Mouse (Mus musculus) neural tube, embryonic 12.5 days (tissue): ENCODE measurements at regions not wholly inside any gene's neighbourhood (a gene's known extent, or its start where the extent isn't known, plus 50 kb on each side); places are given as distances from the start of the nearest gene placed in this dataset.

Experiments used
- ATAC-seq: fragments of 200-750 bp; cut with Nextera tagmentation; 2 replicates; pipeline ENCODE4 v1.8.0; 2017; ENCODE audit warnings: low read depth, mild to moderate bottlenecking, moderate TSS enrichment, moderate library complexity; ENCODE audit not compliant: low FRiP score
- H3K27ac ChIP-seq: fragments of 300-500 bp; sonication (generic); 2 replicates; pipeline ENCODE4 v1.5.1; 2016
- H3K27me3 ChIP-seq: fragments of 300-500 bp; sonication (generic); replicated peaks from 2 replicates; pipeline ENCODE4 v1.6.1; 2016; ENCODE audit warnings: mild to moderate bottlenecking
- H3K36me3 ChIP-seq: fragments of 300-500 bp; sonication (generic); 2 replicates; pipeline ENCODE4 v1.6.1; 2016; ENCODE audit warnings: mild to moderate bottlenecking
- H3K4me1 ChIP-seq: fragments of 300-500 bp; sonication (generic); 2 replicates; pipeline ENCODE4 v1.6.1; 2016
- H3K4me2 ChIP-seq: fragments of 300-500 bp; sonication (generic); replicated peaks from 2 replicates; pipeline ENCODE4 v1.6.1; 2016; ENCODE audit warnings: mild to moderate bottlenecking
- H3K4me3 ChIP-seq: fragments of 300-500 bp; sonication (generic); 2 replicates; pipeline ENCODE4 v1.5.1; 2016
- H3K9ac ChIP-seq: fragments of 300-500 bp; sonication (generic); 2 replicates; pipeline ENCODE4 v1.6.1; 2016; ENCODE audit warnings: mild to moderate bottlenecking
- H3K9me3 ChIP-seq: fragments of 300-500 bp; sonication (generic); 2 replicates; pipeline ENCODE4 v1.6.1; 2016; ENCODE audit warnings: mild to moderate bottlenecking
- WGBS: fragments of 180-500 bp; shearing (Covaris S2); methylation state at CpG from one replicate; pipeline ENCODE4 v1.1.7; 2016; 5-methylcytosine and 5-hydroxymethylcytosine counted together

- no peak overlapping the region for H3K4me2 ChIP-seq
- 93% methylated on average over 14 of the region's 14 CpGs for WGBS
- H3K9ac ChIP-seq, result no peak overlapping the region
- no peak overlapping the region for H3K27ac ChIP-seq
- ATAC-seq, result no peak
- H3K27me3 ChIP-seq, result no peaks in the 10 kb centered on the region
- H3K36me3 ChIP-seq, result no peaks in the 10 kb centered on the region
- no peaks in the 10 kb centered on the region for H3K9me3 ChIP-seq
- H3K4me1 ChIP-seq, result no peaks in the 10 kb centered on the region
- no peak overlapping the region for H3K4me3 ChIP-seq
These were observed 246.3 kb downstream of the Ikzf2 start for GRCm38 (mm10) chr1:69440564-69441334.

GRCm38 (mm10) chr1:69437042-69437441 lies 250.0 kb downstream of the Ikzf2 start:
- H3K4me1 ChIP-seq, result no peaks in the 10 kb centered on the region
- H3K4me3 ChIP-seq, result no peak overlapping the region
- no peak overlapping the region for H3K9ac ChIP-seq
- H3K27ac ChIP-seq, result no peak overlapping the region
- no peak for ATAC-seq
- H3K36me3 ChIP-seq, result no peaks in the 10 kb centered on the region
- 93% methylated on average over 8 of the region's 8 CpGs for WGBS
- H3K9me3 ChIP-seq, result no peaks in the 10 kb centered on the region
- no peak overlapping the region for H3K4me2 ChIP-seq
- no peaks in the 10 kb centered on the region for H3K27me3 ChIP-seq

GRCm38 (mm10) chr1:69433655-69434357 lies 253.2 kb downstream of the Ikzf2 start:
- Histone ChIP-seq H3K9ac (no peak overlapping the region), H3K4me1 (no peaks in the 10 kb centered on the region), H3K9me3 (no peaks in the 10 kb centered on the region), H3K27ac (no peak overlapping the region), H3K4me2 (no peak overlapping the region), H3K4me3 (no peak overlapping the region), H3K27me3 (no peaks in the 10 kb centered on the region), H3K36me3 (no peaks in the 10 kb centered on the region)
- no peak for ATAC-seq
- 69% methylated on average over 8 of the region's 8 CpGs for WGBS

GRCm38 (mm10) chr1:69430683-69431407 lies 256.2 kb downstream of the Ikzf2 start:
- no peak for ATAC-seq
- no peak overlapping the region for H3K4me2 ChIP-seq
- H3K4me1 ChIP-seq, result no peaks in the 10 kb centered on the region
- H3K27ac ChIP-seq, result no peak overlapping the region
- WGBS, result 58% methylated on average over 8 of the region's 8 CpGs
- no peaks in the 10 kb centered on the region for H3K27me3 ChIP-seq
- no peak overlapping the region for H3K9ac ChIP-seq
- no peaks in the 10 kb centered on the region for H3K9me3 ChIP-seq
- H3K36me3 ChIP-seq, result no peaks in the 10 kb centered on the region
- no peak overlapping the region for H3K4me3 ChIP-seq

- Histone ChIP-seq H3K4me3 (no peak overlapping the region), H3K4me2 (no peak overlapping the region), H3K9me3 (no peaks in the 10 kb centered on the region), H3K27me3 (no peaks in the 10 kb centered on the region), H3K27ac (no peak overlapping the region), H3K9ac (no peak overlapping the region), H3K36me3 (no peaks in the 10 kb centered on the region), H3K4me1 (no peaks in the 10 kb centered on the region)
- WGBS, result 78% methylated on average over 5 of the region's 5 CpGs
- ATAC-seq, result no peak
These were observed 257.4 kb downstream of the Ikzf2 start for GRCm38 (mm10) chr1:69429632-69430031.

GRCm38 (mm10) chr1:69397676-69398075 lies 289.4 kb downstream of the Ikzf2 start:
- no peak overlapping the region for H3K9ac ChIP-seq
- 93% methylated on average over 2 of the region's 2 CpGs for WGBS
- H3K9me3 ChIP-seq, result 0 out of 2 replicates have a peak, but pooled peaks cover 15% of the 10 kb centered on the region
- H3K4me2 ChIP-seq, result no peak overlapping the region
- H3K27me3 ChIP-seq, result no peaks in the 10 kb centered on the region
- H3K27ac ChIP-seq, result no peak overlapping the region
- no peaks in the 10 kb centered on the region for H3K4me1 ChIP-seq
- ATAC-seq, result no peak
- H3K4me3 ChIP-seq, result no peak overlapping the region
- H3K36me3 ChIP-seq, result no peaks in the 10 kb centered on the region

GRCm38 (mm10) chr1:69382374-69382773 lies 274.5 kb upstream of the Erbb4 start:
- peaks cover 8% of the 10 kb centered on the region; the same call in 1 of the 2 replicates for H3K9me3 ChIP-seq
- H3K4me3 ChIP-seq, result no peak overlapping the region
- 95% methylated on average over 1 of the region's 1 CpGs for WGBS
- no peaks in the 10 kb centered on the region for H3K27me3 ChIP-seq
- no peak overlapping the region for H3K27ac ChIP-seq
- ATAC-seq, result no peak
- no peak overlapping the region for H3K9ac ChIP-seq
- H3K4me1 ChIP-seq, result no peaks in the 10 kb centered on the region
- no peak overlapping the region for H3K4me2 ChIP-seq
- no peaks in the 10 kb centered on the region for H3K36me3 ChIP-seq

GRCm38 (mm10) chr1:69379741-69380140 lies 271.9 kb upstream of the Erbb4 start:
- Histone ChIP-seq H3K4me1 (no peaks in the 10 kb centered on the region), H3K9me3 (peaks cover 14% of the 10 kb centered on the region; the same call in 1 of the 2 replicates), H3K4me2 (no peak overlapping the region), H3K9ac (no peak overlapping the region), H3K4me3 (no peak overlapping the region), H3K36me3 (no peaks in the 10 kb centered on the region), H3K27ac (no peak overlapping the region), H3K27me3 (no peaks in the 10 kb centered on the region)
- no peak for ATAC-seq
- WGBS, result 89% methylated on average over 7 of the region's 7 CpGs

GRCm38 (mm10) chr1:69376923-69377706 lies 269.3 kb upstream of the Erbb4 start:
- H3K9ac ChIP-seq, result no peak overlapping the region
- H3K9me3 ChIP-seq, result peaks cover 14% of the 10 kb centered on the region; the same call in 1 of the 2 replicates
- H3K4me2 ChIP-seq, result no peak overlapping the region
- H3K27me3 ChIP-seq, result no peaks in the 10 kb centered on the region
- H3K4me3 ChIP-seq, result no peak overlapping the region
- no peak overlapping the region for H3K27ac ChIP-seq
- 96% methylated on average over 46 of the region's 46 CpGs for WGBS
- no peaks in the 10 kb centered on the region for H3K4me1 ChIP-seq
- no peaks in the 10 kb centered on the region for H3K36me3 ChIP-seq
- no peak for ATAC-seq

GRCm38 (mm10) chr1:69375246-69375645 lies 267.4 kb upstream of the Erbb4 start:
- WGBS, result 57% methylated on average over 1 of the region's 1 CpGs
- H3K4me2 ChIP-seq, result no peak overlapping the region
- ATAC-seq, result no peak
- H3K27me3 ChIP-seq, result no peaks in the 10 kb centered on the region
- H3K27ac ChIP-seq, result no peak overlapping the region
- H3K4me3 ChIP-seq, result no peak overlapping the region
- H3K9ac ChIP-seq, result no peak overlapping the region
- peaks cover 14% of the 10 kb centered on the region; the same call in 1 of the 2 replicates for H3K9me3 ChIP-seq
- no peaks in the 10 kb centered on the region for H3K36me3 ChIP-seq
- H3K4me1 ChIP-seq, result no peaks in the 10 kb centered on the region

GRCm38 (mm10) chr1:69370078-69370477 lies 262.2 kb upstream of the Erbb4 start:
- Histone ChIP-seq H3K4me2 (no peak overlapping the region), H3K4me3 (no peak overlapping the region), H3K9ac (no peak overlapping the region), H3K9me3 (no peaks in the 10 kb centered on the region), H3K27ac (no peak overlapping the region), H3K4me1 (no peaks in the 10 kb centered on the region), H3K27me3 (no peaks in the 10 kb centered on the region), H3K36me3 (no peaks in the 10 kb centered on the region)
- ATAC-seq, result no peak
- WGBS, result 94% methylated on average over 2 of the region's 2 CpGs

- Histone ChIP-seq H3K4me1 (no peaks in the 10 kb centered on the region), H3K36me3 (no peaks in the 10 kb centered on the region), H3K9me3 (no peaks in the 10 kb centered on the region), H3K9ac (no peak overlapping the region), H3K4me3 (no peak overlapping the region), H3K27ac (no peak overlapping the region), H3K4me2 (no peak overlapping the region), H3K27me3 (no peaks in the 10 kb centered on the region)
- ATAC-seq, result no peak
- 83% methylated on average over 1 of the region's 1 CpGs for WGBS
These were observed 259.7 kb upstream of the Erbb4 start for GRCm38 (mm10) chr1:69367531-69367930.
